Mouse (Mus musculus): Measurements from ENCODE around the gene Gpx7.

DNA sequence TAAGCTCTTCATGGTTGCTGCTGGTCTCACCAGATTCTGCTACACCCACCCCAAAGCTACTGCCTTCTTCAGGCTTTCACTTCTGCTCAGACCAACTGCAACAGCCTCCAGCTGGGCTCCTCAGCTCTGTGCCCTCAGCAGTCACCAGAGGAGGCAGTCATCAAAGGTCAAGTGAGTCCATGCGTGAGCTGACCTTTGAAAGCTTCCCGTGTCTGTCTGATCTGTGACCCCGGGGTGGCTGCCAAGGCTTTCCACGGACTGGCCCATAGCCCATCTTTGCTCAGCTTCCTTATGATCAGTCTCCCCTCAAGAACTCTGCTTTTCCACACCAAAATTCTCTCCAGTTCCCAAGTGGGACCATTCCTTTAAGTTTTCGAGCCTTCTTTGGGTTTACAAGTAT is 37.5 kb downstream of the Gpx7 start:
- no peak for TF ChIP-seq CTCF (IDR thresholded peaks at IDR 0.05; ENCODE audit: extremely low read depth, insufficient read depth, low read length)
- TF ChIP-seq POLR2A (IDR thresholded peaks at IDR 0.05; ENCODE audit: extremely low read depth, insufficient read depth, low read length), result no peak

Data from cortical plate, adult 2 months (tissue).